Mouse (Mus musculus): Measurements from ENCODE around the gene Fank1. TPM values are rescaled to one million over a fixed set of nuclear protein-coding genes. Genes with fewer than 3 reads are reported as not detected.
"Not testable (repeated sequence)": the region's sequence is repeated elsewhere in the genome, so short reads cannot be mapped to it uniquely, and the experiment has no call there.

Fank1 gene
- polyA plus RNA-seq, 1 experiment from 2014 or later = 0.52 TPM

DNA sequence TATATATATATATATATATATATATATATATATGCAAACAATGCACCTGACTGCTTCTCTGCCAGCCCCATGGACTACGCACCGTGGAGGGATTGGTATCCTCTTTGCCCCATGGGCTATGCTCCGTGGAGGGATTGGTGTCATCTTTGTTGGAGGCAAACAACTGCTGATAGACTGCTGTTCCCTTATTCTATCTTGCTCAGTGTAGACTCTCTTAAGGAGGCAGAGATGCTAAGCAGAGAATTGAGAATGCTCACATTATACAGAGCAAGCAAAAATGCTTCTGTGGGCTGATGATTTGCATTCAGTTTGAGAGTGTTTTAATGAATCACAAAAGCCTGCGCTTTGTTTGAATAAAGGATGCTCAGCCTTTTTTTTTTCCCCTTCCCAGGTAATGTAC lies 87.0 kb downstream of the Fank1 start:
- no peaks in the 10 kb centered on the region for H3K4me1 ChIP-seq (ENCODE audit: control insufficient read depth, insufficient read depth, low read length)
- no peaks in the 10 kb centered on the region for H3K36me3 ChIP-seq (replicated peaks; ENCODE audit: control insufficient read depth, insufficient read depth, low read depth, low read length)
- no peaks in the 10 kb centered on the region for H3K27me3 ChIP-seq (ENCODE audit: control insufficient read depth, insufficient read depth, low read length)
- ATAC-seq (replicated peaks; ENCODE audit: insufficient number of reproducible peaks, low FRiP score, low TSS enrichment, low read depth) (no peak), DNase-seq (ENCODE audit: low spot score) (no peak)
- H3K4me3 ChIP-seq (ENCODE audit: low read depth, low read length) = no peak overlapping the region
- no peak overlapping the region for H3K27ac ChIP-seq (replicated peaks; ENCODE audit: low read depth, low read length)
- H3K9me3 ChIP-seq (replicated peaks; ENCODE audit: control insufficient read depth, low read length) = no peaks in the 10 kb centered on the region
- WGBS = 87% methylated on average over 4 of the region's 4 CpGs
- no peak overlapping the region for H3K4me2 ChIP-seq (ENCODE audit: low read depth, low read length)
- no peak overlapping the region for H3K9ac ChIP-seq (replicated peaks; ENCODE audit: low read length)

DNA sequence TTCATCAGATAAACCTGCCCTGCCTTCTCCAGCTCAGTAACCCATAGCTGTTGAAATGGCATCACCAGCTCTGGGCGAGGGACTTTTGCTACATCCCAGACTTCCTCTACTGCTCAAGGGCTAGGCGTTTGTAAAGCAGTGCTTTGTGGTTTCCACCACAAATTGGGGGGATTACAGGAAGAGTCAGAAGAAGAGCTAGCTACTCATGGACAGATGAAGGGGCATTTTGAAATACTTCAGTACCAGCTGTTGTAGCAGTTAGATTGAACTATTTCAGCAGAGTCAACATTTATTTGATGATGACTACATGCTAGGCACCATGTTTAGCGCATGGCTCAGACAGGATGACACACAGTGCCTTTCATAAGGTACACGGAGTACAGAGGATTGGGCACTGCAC lies 93.6 kb downstream of the Fank1 start:
- H3K27me3 ChIP-seq (ENCODE audit: control insufficient read depth, insufficient read depth, low read length) = no peaks in the 10 kb centered on the region
- H3K4me3 ChIP-seq (ENCODE audit: low read depth, low read length) = no peak overlapping the region
- no peaks in the 10 kb centered on the region for H3K36me3 ChIP-seq (replicated peaks; ENCODE audit: control insufficient read depth, insufficient read depth, low read depth, low read length)
- no peak for DNase-seq (ENCODE audit: low spot score)
- no peaks in the 10 kb centered on the region for H3K9me3 ChIP-seq (replicated peaks; ENCODE audit: control insufficient read depth, low read length)
- H3K9ac ChIP-seq (replicated peaks; ENCODE audit: low read length) = no peak overlapping the region
- no peak overlapping the region for H3K4me2 ChIP-seq (ENCODE audit: low read depth, low read length)
- ATAC-seq (replicated peaks; ENCODE audit: insufficient number of reproducible peaks, low FRiP score, low TSS enrichment, low read depth) = no peak
- H3K4me1 ChIP-seq (ENCODE audit: control insufficient read depth, insufficient read depth, low read length) = no peaks in the 10 kb centered on the region
- 82% methylated on average over 4 of the region's 4 CpGs for WGBS
- no peak overlapping the region for H3K27ac ChIP-seq (replicated peaks; ENCODE audit: low read depth, low read length)

DNA sequence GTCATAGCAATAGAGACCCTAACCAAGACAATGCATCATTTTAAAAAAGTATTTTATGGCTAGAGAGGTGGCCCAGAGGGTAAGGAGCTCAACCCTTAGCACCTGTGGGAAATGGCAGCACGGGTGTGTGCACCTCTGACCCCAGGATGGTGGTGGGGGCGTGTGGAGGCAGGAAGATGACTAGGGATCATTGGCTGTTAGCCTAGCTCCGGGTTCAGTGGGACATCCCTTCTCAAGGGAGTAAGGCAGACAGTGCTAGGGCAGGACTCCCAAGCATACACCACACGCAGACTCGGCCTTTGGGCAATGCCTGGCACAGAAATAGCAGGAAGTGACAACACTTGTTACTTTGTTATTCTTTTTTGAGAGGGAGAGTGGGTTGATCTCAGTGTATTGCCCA lies 96.0 kb downstream of the Fank1 start:
- Histone ChIP-seq H3K4me1 (ENCODE audit: control insufficient read depth, insufficient read depth, low read length) (no peaks in the 10 kb centered on the region), H3K36me3 (replicated peaks; ENCODE audit: control insufficient read depth, insufficient read depth, low read depth, low read length) (no peaks in the 10 kb centered on the region), H3K27me3 (ENCODE audit: control insufficient read depth, insufficient read depth, low read length) (no peaks in the 10 kb centered on the region), H3K27ac (replicated peaks; ENCODE audit: low read depth, low read length) (no peak overlapping the region), H3K9me3 (replicated peaks; ENCODE audit: control insufficient read depth, low read length) (no peaks in the 10 kb centered on the region), H3K4me3 (ENCODE audit: low read depth, low read length) (no peak overlapping the region), H3K9ac (replicated peaks; ENCODE audit: low read length) (no peak overlapping the region), H3K4me2 (ENCODE audit: low read depth, low read length) (no peak overlapping the region)
- WGBS = 80% methylated on average over 5 of the region's 5 CpGs
- no peak for ATAC-seq (replicated peaks; ENCODE audit: insufficient number of reproducible peaks, low FRiP score, low TSS enrichment, low read depth)
- DNase-seq (ENCODE audit: low spot score) = no peak

DNA sequence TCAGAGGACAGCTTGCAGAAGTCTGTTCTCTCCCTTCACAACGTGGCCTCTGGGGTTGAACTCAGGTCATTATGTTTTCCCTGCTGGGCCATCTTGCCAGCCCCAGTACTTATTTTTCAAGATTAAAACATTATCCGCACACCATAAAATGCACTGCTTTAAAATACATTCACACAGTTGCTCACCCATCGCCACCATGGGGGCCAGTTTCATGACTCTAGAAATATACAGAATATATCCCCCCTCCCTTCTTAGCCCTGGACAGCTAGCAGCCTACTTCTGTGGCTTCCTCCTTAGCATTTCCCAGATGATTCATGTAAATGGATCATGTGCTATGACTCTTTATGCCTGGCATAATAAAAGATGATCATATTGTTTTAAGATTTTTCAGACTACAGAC lies 99.5 kb downstream of the Fank1 start:
- no peaks in the 10 kb centered on the region for H3K9me3 ChIP-seq (replicated peaks; ENCODE audit: control insufficient read depth, low read length)
- no peak overlapping the region for H3K4me3 ChIP-seq (ENCODE audit: low read depth, low read length)
- DNase-seq (ENCODE audit: low spot score) = no peak
- no peak overlapping the region for H3K4me2 ChIP-seq (ENCODE audit: low read depth, low read length)
- H3K9ac ChIP-seq (replicated peaks; ENCODE audit: low read length) = no peak overlapping the region
- H3K27me3 ChIP-seq (ENCODE audit: control insufficient read depth, insufficient read depth, low read length) = no peaks in the 10 kb centered on the region
- no peaks in the 10 kb centered on the region for H3K4me1 ChIP-seq (ENCODE audit: control insufficient read depth, insufficient read depth, low read length)
- no peak overlapping the region for H3K27ac ChIP-seq (replicated peaks; ENCODE audit: low read depth, low read length)
- 70% methylated on average over 3 of the region's 3 CpGs for WGBS
- ATAC-seq (replicated peaks; ENCODE audit: insufficient number of reproducible peaks, low FRiP score, low TSS enrichment, low read depth) = no peak
- no peaks in the 10 kb centered on the region for H3K36me3 ChIP-seq (replicated peaks; ENCODE audit: control insufficient read depth, insufficient read depth, low read depth, low read length)

DNA sequence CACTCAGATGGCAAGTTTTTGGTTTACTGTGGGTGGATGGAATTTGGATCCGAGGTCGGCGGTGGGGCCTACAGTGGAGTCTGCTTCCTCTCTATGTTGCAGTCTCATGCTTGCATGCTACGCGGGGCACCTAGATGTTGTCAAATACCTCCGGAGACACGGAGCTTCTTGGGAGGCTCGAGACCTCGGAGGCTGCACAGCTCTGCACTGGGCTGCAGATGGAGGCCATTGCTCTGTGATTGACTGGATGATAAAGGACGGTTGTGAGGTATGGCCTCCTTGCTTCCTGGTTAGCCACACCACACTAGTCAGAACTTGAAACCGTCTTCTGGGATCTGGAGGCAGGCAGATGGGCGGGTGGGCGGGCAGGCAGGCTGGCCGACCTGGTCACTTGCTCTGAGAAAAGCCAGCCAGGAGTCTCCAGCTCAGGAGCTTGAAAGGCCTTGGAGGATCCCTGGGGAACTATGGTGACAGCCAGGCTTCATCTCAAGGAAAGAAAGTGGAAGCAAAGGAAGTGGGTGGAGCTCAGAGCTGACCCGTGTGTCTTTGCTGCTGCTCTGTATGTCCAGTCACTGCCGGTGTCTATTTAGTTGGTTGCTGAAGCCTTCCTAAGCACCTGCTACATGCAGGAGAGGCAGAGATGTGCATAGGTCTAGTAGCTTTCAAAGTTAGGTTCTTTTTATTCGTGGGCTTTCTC lies 100.1 kb downstream of the Fank1 start:
- Histone ChIP-seq H3K27me3 (ENCODE audit: control insufficient read depth, insufficient read depth, low read length) (no peaks in the 10 kb centered on the region), H3K36me3 (replicated peaks; ENCODE audit: control insufficient read depth, insufficient read depth, low read depth, low read length) (no peaks in the 10 kb centered on the region), H3K9ac (replicated peaks; ENCODE audit: low read length) (no peak overlapping the region), H3K4me1 (ENCODE audit: control insufficient read depth, insufficient read depth, low read length) (no peaks in the 10 kb centered on the region), H3K27ac (replicated peaks; ENCODE audit: low read depth, low read length) (no peak overlapping the region), H3K4me2 (ENCODE audit: low read depth, low read length) (no peak overlapping the region), H3K9me3 (replicated peaks; ENCODE audit: control insufficient read depth, low read length) (no peaks in the 10 kb centered on the region), H3K4me3 (ENCODE audit: low read depth, low read length) (no peak overlapping the region)
- WGBS = 70% methylated on average over 17 of the region's 17 CpGs
- no peak for ATAC-seq (replicated peaks; ENCODE audit: insufficient number of reproducible peaks, low FRiP score, low TSS enrichment, low read depth)
- no peak for DNase-seq (ENCODE audit: low spot score)

DNA sequence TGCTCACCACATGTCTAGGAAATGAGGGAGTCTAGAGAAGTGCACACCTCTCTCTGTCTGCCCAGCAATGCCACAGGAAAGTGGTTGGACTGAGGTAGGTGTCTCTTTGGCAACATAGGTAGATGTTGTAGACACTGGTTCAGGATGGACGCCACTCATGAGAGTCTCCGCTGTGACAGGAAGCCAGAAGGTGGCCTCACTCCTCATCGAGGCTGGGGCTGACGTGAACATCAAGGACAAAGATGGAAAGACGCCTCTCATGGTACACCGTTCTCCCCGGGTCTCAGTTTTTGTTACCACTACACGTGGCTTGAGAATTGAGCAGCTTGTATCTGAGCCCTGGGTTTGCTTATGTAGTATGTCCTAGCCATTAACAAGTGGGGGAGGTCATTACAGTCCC lies 103.1 kb downstream of the Fank1 start:
- ATAC-seq (replicated peaks; ENCODE audit: insufficient number of reproducible peaks, low FRiP score, low TSS enrichment, low read depth) (no peak), DNase-seq (ENCODE audit: low spot score) (no peak)
- H3K4me2 ChIP-seq (ENCODE audit: low read depth, low read length) = no peak overlapping the region
- H3K9ac ChIP-seq (replicated peaks; ENCODE audit: low read length) = no peak overlapping the region
- 92% methylated on average over 8 of the region's 8 CpGs for WGBS
- H3K27me3 ChIP-seq (ENCODE audit: control insufficient read depth, insufficient read depth, low read length) = no peaks in the 10 kb centered on the region
- no peak overlapping the region for H3K4me3 ChIP-seq (ENCODE audit: low read depth, low read length)
- no peaks in the 10 kb centered on the region for H3K4me1 ChIP-seq (ENCODE audit: control insufficient read depth, insufficient read depth, low read length)
- no peaks in the 10 kb centered on the region for H3K36me3 ChIP-seq (replicated peaks; ENCODE audit: control insufficient read depth, insufficient read depth, low read depth, low read length)
- no peak overlapping the region for H3K27ac ChIP-seq (replicated peaks; ENCODE audit: low read depth, low read length)
- no peaks in the 10 kb centered on the region for H3K9me3 ChIP-seq (replicated peaks; ENCODE audit: control insufficient read depth, low read length)

DNA sequence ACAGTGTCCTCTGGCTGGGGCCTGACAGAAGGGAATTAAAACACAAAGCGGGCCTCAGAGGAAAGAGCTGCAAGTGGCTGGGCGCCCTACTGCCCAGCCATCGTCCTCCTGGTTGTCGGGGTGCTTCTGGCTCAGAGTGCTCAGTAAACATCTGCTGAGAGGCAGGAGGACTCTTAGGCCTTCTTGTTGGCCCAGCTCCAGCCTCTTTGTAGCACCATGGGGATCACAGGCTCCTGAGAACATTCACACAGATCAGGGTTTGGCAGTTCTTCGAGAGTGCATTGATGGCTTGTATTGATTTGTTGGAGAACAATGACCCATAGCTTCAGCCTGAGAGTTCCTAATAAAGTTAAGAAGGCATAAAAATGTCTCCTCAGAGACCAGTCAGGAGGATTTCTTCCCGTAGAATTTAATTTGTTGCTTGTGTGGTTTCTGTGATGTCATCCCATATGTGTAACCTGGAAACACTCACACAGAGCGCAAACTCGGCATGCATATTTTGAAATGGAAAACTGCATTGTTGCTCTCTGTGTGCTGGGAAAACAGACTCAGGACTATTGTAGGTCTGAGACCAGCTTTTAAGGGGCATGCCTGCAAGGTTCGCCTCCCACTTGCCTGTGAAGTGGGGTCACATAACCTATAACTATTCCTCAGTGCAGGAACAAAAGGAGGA lies 108.2 kb downstream of the Fank1 start:
- not testable (repeated sequence) for H3K4me3 ChIP-seq (ENCODE audit: low read depth, low read length); H3K36me3 ChIP-seq (replicated peaks; ENCODE audit: control insufficient read depth, insufficient read depth, low read depth, low read length); ATAC-seq (replicated peaks; ENCODE audit: insufficient number of reproducible peaks, low FRiP score, low TSS enrichment, low read depth); H3K27me3 ChIP-seq (ENCODE audit: control insufficient read depth, insufficient read depth, low read length); H3K4me1 ChIP-seq (ENCODE audit: control insufficient read depth, insufficient read depth, low read length); H3K4me2 ChIP-seq (ENCODE audit: low read depth, low read length); H3K9me3 ChIP-seq (replicated peaks; ENCODE audit: control insufficient read depth, low read length); H3K9ac ChIP-seq (replicated peaks; ENCODE audit: low read length); DNase-seq (ENCODE audit: low spot score); H3K27ac ChIP-seq (replicated peaks; ENCODE audit: low read depth, low read length)
- 83% methylated on average over 5 of the region's 9 CpGs for WGBS
